ENCODE assay signal across 8 mouse cellular contexts in genomic region chr10:62946738-62947471, GRCm38 (mm10). TPM values are rescaled to one million over a fixed set of nuclear protein-coding genes. Genes with fewer than 3 reads are reported as not detected.
DNase-seq lines count a peak whose midpoint lies in the region; ATAC-seq and TF ChIP-seq lines count a peak whose summit lies in the region.

Dna2 (plus strand) TSS chr10:62947026.

- peak within 1 kb of the TSS; percentile 63 for H3K4me3 ChIP-seq in cerebellum, adult 2 months (replicated peaks; ENCODE audit: insufficient read depth, low read depth, low read length)
- H3K4me3 ChIP-seq in hindbrain, embryonic 10.5 days: peak within 1 kb of the TSS; percentile 86
- H3K4me3 ChIP-seq in lung, postnatal 0 days (ENCODE audit: low read depth, low read length): peak within 1 kb of the TSS; percentile 57

- no peak; the same call in 1 of the 2 replicates for TF ChIP-seq CTCF in cerebellum, adult 2 months (IDR thresholded peaks at IDR 0.05; ENCODE audit: borderline replicate concordance, insufficient read depth, low read depth, low read length)
- TF ChIP-seq CTCF in lung, postnatal 0 days (IDR thresholded peaks at IDR 0.05): peak; percentile 52

- H3K9ac ChIP-seq in lung, postnatal 0 days (replicated peaks; ENCODE audit: low read depth): peak within 1 kb of the TSS; percentile 46

- H3K36me3 ChIP-seq in hindbrain, embryonic 10.5 days: peaks cover 66% of the 10 kb centered on the region
- H3K36me3 ChIP-seq in lung, postnatal 0 days (ENCODE audit: insufficient read depth, low read length): peaks cover 4% of the 10 kb centered on the region; the same call in 1 of the 2 replicates

- WGBS in cerebellum, adult 2 months: under 1% methylated on average over 65 of the region's 68 CpGs
- WGBS in hindbrain, embryonic 10.5 days: under 1% methylated on average over 68 of the region's 68 CpGs
- under 1% methylated on average over 48 of the region's 68 CpGs for WGBS in lung, postnatal 0 days

- ATAC-seq in lung, postnatal 0 days: peak; percentile 94

- DNase-seq in MEL-GATA-1-ER (ENCODE audit: extremely low read depth, low read depth): peak; percentile 51
- peak; percentile 77 to 82 for DNase-seq in cerebellum, adult 2 months
- DNase-seq in forelimb bud, embryonic 11.5 days (ENCODE audit: low read depth, low spot score): peak; percentile 92
- DNase-seq in hindbrain, embryonic 10.5 days (ENCODE audit: low spot score): peak; percentile 88
- peak; percentile 71 for DNase-seq in layer of hippocampus, adult 9-11 months
- peak; percentile 92 for DNase-seq in lung, postnatal 0 days (ENCODE audit: low spot score)
- DNase-seq in ovary, postnatal 14 days (ENCODE audit: low spot score): peak; percentile 63
- DNase-seq in thymus, postnatal 14 days: peak; percentile 78

- H3K4me1 ChIP-seq in cerebellum, adult 2 months (ENCODE audit: control insufficient read depth, insufficient read depth, low read length): no peaks in the 10 kb centered on the region
- peaks cover 14% of the 10 kb centered on the region for H3K4me1 ChIP-seq in hindbrain, embryonic 10.5 days (replicated peaks)
- no peaks in the 10 kb centered on the region for H3K4me1 ChIP-seq in lung, postnatal 0 days (ENCODE audit: insufficient read depth, low read depth, low read length)

- H3K9me3 ChIP-seq in hindbrain, embryonic 10.5 days: no peaks in the 10 kb centered on the region
- no peaks in the 10 kb centered on the region for H3K9me3 ChIP-seq in lung, postnatal 0 days (ENCODE audit: low read length)

- peak within 1 kb of the TSS; percentile 87 for H3K4me2 ChIP-seq in lung, postnatal 0 days (replicated peaks; ENCODE audit: low read depth, low read length)

- H3K27ac ChIP-seq in cerebellum, adult 2 months (ENCODE audit: insufficient read depth, low read length): no peak within 1 kb of the TSS
- peak within 1 kb of the TSS; percentile 93 for H3K27ac ChIP-seq in hindbrain, embryonic 10.5 days
- peak within 1 kb of the TSS; percentile 57; the same call in 1 of the 2 replicates for H3K27ac ChIP-seq in lung, postnatal 0 days (ENCODE audit: low read length)

- TF ChIP-seq POLR2A in cerebellum, adult 2 months (IDR thresholded peaks at IDR 0.05; ENCODE audit: borderline replicate concordance, insufficient read depth, low read length): no peak

- no peaks in the 10 kb centered on the region for H3K27me3 ChIP-seq in cerebellum, adult 2 months (ENCODE audit: control insufficient read depth, insufficient read depth, low read length)
- no peaks in the 10 kb centered on the region for H3K27me3 ChIP-seq in hindbrain, embryonic 10.5 days (ENCODE audit: insufficient read depth, poor library complexity, severe bottlenecking)
- H3K27me3 ChIP-seq in lung, postnatal 0 days (replicated peaks; ENCODE audit: insufficient read depth, low read length): no peaks in the 10 kb centered on the region

- TF ChIP-seq EP300 in lung, postnatal 0 days (IDR thresholded peaks at IDR 0.05): no peak

RNA-seq across cellular contexts. Expression of gene Dna2, which starts in this region (rescaled TPM):
- 3.0 and 3.9 TPM in 2 replicates for polyA plus RNA-seq in cerebellum, adult 2 months (2012; rRNA removed)
- polyA plus RNA-seq in hindbrain, embryonic 10.5 days (2016; fragmentation: Nextera tagmentation; extraction: Ambion mirVana): 21.0 and 32.2 TPM in 2 replicates
- 3.2 and 3.5 TPM in 2 replicates for polyA plus RNA-seq in lung, postnatal 0 days (2015; fragmentation: Nextera tagmentation; extraction: Ambion mirVana)
